Mouse (Mus musculus): ENCODE results near the gene Gtsf1. TPM values are rescaled to one million over a fixed set of nuclear protein-coding genes. Genes with fewer than 3 reads are reported as not detected.

Gene Gtsf1
- polyA plus RNA-seq, 1 experiment from 2014 or later, result 0.27 TPM

DNA sequence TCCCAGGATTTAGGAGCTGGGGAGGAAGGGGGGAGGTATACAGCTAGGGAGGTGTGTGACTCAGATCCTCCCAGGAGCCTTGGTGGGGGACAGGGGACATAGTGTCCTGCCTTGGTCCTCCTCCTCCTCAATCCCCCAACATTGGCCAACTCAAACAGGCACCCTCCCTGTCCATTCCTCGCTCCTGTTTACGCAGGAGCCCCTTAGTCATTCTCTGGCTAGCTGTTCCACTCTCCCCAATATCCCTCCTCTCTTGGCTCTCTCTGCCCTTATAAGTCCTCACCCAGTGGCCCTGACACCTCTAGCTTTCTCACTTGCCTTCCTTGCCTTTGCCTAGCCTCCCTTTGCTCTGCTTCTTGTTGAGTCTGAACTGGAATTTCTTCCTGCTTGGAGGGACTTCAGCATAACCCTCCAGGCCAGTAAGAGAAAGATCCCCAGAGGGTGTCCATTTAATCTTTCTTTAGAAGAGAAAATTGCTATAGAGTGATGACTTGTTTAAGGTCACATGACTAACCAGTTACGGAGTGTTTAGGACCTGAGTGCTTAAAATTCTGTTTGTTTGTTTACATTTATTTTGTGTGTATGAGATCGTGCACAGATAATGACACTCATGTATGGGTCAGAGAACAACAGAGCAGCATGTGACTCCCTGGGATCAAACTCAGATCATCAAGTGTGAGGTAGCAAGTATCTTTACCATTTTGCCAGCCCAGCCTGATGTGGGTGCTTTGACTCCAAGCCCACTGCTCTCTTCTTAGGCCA lies 61.9 kb downstream of the Gtsf1 start:
- 89% methylated on average over 4 of the region's 4 CpGs for WGBS
- H3K27ac ChIP-seq (ENCODE audit: low read length), result no peak overlapping the region
- H3K36me3 ChIP-seq (ENCODE audit: insufficient read depth, low read length), result no peaks in the 10 kb centered on the region
- peaks cover 26% of the 10 kb centered on the region for H3K4me1 ChIP-seq (ENCODE audit: insufficient read depth, low read length)
- H3K27me3 ChIP-seq (ENCODE audit: insufficient read depth, low read length), result no peaks in the 10 kb centered on the region
- no peak for ATAC-seq (ENCODE audit: low FRiP score, low TSS enrichment)
- H3K9ac ChIP-seq (replicated peaks; ENCODE audit: low read length), result no peak overlapping the region
- H3K4me3 ChIP-seq (ENCODE audit: low read length), result no peak overlapping the region
- H3K4me2 ChIP-seq (replicated peaks; ENCODE audit: low read depth, low read length), result no peak overlapping the region
- no peaks in the 10 kb centered on the region for H3K9me3 ChIP-seq (ENCODE audit: low read length)

DNA sequence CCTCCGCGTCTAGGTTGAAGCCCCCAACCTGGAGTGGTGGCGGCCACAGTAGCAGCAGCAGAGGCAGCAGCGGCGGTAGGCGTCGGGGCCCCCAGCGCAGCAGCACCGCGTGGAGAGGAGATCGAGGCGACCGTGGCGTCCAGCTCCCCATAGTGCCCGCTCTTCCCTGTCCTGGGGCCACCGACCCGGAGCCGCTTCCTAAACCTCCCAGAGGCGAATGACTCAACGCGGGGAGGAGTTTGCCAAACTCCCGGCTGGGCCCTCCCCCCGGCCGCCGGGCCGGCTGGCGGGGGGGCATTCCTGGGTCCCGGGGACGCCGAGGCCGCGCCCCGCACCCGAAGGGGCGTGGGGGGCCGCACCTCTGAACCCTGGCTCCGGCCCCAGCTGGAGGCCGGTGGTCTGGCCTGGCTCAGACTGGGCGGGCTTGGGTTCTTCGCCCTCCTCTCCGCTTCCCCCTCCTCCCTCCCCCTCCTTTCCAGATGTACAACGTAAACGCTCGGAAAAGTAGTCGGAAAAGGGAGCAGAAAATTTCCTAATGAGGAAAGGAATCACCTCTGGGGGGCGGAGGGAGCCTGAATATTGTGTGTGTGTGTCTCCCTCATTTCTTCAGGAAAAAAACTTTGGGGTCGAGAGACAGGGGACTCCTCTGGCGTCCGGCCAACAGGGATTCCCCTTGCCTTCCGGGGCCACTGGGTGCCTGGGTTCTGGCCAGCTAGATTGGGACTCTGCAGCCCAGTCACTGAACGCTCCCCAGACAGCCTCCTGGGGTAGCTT lies 63.7 kb downstream of the Gtsf1 start, which contains the start of gene Itga5:
Gene Itga5, minus strand, starts transcription at position 388 of the 774 bp plus-strand sequence.
- Histone ChIP-seq H3K27ac (ENCODE audit: low read length) (peak within 1 kb of the TSS; percentile 79), H3K4me3 (ENCODE audit: low read length) (peak within 1 kb of the TSS; percentile 88), H3K36me3 (ENCODE audit: insufficient read depth, low read length) (no peaks in the 10 kb centered on the region), H3K4me2 (replicated peaks; ENCODE audit: low read depth, low read length) (peak within 1 kb of the TSS; percentile 87), H3K4me1 (ENCODE audit: insufficient read depth, low read length) (peaks cover 28% of the 10 kb centered on the region), H3K9ac (replicated peaks; ENCODE audit: low read length) (peak within 1 kb of the TSS; percentile 93), H3K9me3 (ENCODE audit: low read length) (no peaks in the 10 kb centered on the region), H3K27me3 (ENCODE audit: insufficient read depth, low read length) (no peaks in the 10 kb centered on the region)
- peak; percentile 80 for ATAC-seq (ENCODE audit: low FRiP score, low TSS enrichment)
- WGBS, result under 1% methylated on average over 51 of the region's 51 CpGs

DNA sequence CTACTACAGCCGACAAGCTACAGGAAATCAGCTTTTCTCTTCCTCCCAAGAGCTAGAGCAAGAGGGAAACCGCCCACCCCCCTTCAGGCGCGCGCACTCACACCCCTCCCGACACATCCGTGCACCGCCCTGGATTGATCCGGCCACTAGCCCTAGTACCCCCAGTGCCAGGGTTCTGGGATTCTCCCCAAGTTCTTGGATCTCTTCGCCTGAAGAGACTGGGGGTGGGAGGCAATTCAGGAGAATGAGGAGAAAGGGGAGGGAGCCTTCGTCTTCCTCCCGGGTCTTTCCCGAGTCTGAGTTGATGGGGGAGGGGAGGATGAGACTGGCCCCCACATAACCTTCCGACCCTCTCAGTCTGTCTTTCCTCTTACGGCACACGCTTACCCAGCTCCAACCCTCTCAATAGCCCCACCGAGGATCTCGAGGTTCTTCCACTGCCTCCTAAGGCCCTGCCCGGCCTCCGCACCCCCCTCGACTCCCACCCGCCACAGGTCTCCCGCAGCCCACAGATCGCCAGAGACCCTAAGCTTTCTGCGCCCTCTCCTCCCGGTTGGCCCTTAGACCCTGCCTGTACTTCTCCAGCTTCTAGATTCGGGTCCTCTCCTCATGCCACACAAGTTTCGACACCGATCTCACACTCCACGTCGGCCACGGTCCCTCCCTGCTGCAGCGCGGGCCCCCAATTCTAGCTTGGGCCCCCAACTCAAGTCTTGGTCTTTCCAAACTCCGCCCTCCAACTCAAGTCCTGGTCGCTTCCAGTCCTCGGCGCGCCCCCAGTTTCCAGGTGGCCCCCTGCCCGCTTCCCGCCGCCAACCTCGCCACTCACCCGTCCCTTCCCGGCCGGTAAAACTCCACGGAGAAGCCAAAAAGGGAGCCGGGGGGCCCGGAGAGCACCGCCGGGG lies 64.5 kb downstream of the Gtsf1 start:
- Histone ChIP-seq H3K27me3 (ENCODE audit: insufficient read depth, low read length) (no peaks in the 10 kb centered on the region), H3K4me2 (replicated peaks; ENCODE audit: low read depth, low read length) (peak overlapping the region; percentile 87), H3K4me3 (ENCODE audit: low read length) (peak overlapping the region; percentile 88), H3K9me3 (ENCODE audit: low read length) (no peaks in the 10 kb centered on the region), H3K4me1 (ENCODE audit: insufficient read depth, low read length) (peaks cover 28% of the 10 kb centered on the region), H3K9ac (replicated peaks; ENCODE audit: low read length) (peak overlapping the region; percentile 93), H3K27ac (ENCODE audit: low read length) (peak overlapping the region; percentile 79), H3K36me3 (ENCODE audit: insufficient read depth, low read length) (no peaks in the 10 kb centered on the region)
- WGBS, result 2% methylated on average over 50 of the region's 51 CpGs
- peak; percentile 60 for ATAC-seq (ENCODE audit: low FRiP score, low TSS enrichment)

DNA sequence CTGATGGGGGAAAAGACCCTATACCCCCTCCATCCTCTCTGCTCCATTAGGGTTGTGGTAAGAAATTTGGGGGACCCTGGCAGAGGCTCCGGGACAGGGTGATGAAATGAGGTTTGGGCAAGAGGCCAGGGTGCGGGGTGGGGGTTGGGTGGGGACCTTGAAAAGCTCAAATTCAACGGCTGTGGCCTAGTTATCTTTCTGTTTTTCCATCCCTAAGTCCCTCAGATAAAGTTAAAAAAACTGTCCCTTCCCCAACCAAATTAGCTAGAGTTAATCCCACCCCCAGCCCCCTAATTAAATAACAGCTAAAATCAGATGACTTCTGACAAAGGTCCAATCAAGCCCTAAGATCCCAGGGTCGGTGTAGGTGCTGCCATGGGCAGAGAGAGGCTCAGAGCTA lies 65.5 kb downstream of the Gtsf1 start:
- Histone ChIP-seq H3K4me2 (replicated peaks; ENCODE audit: low read depth, low read length) (peak overlapping the region; percentile 87), H3K9ac (replicated peaks; ENCODE audit: low read length) (peak overlapping the region; percentile 93), H3K27me3 (ENCODE audit: insufficient read depth, low read length) (no peaks in the 10 kb centered on the region), H3K27ac (ENCODE audit: low read length) (no peak overlapping the region), H3K4me1 (ENCODE audit: insufficient read depth, low read length) (peaks cover 27% of the 10 kb centered on the region), H3K36me3 (ENCODE audit: insufficient read depth, low read length) (no peaks in the 10 kb centered on the region), H3K9me3 (ENCODE audit: low read length) (no peaks in the 10 kb centered on the region), H3K4me3 (ENCODE audit: low read length) (peak overlapping the region; percentile 88)
- WGBS, result 53% methylated on average over 4 of the region's 4 CpGs
- ATAC-seq (ENCODE audit: low FRiP score, low TSS enrichment), result no peak

DNA sequence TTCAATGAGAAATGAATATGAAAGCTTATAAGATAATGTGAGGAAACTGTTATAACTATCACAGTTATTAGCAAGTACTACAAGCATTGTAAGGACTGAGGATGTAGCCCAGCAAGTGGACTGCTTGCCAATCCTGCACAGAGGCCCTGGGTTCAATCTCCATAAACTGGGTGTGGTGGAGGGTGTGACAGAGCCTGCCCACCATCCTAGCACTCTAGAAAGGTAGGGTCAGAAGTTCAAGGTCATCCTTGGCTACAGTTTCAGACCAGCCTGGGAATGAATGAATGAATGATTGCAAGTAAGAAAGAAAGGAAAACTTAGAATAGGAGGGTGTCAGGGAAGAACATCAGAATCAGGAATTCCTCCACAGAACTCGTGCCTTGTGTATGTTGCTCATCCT lies 66.5 kb downstream of the Gtsf1 start:
- H3K4me1 ChIP-seq (ENCODE audit: insufficient read depth, low read length), result peaks cover 35% of the 10 kb centered on the region
- no peak for ATAC-seq (ENCODE audit: low FRiP score, low TSS enrichment)
- no peaks in the 10 kb centered on the region for H3K27me3 ChIP-seq (ENCODE audit: insufficient read depth, low read length)
- 67% methylated on average over 1 of the region's 1 CpGs for WGBS
- no peak overlapping the region for H3K9ac ChIP-seq (replicated peaks; ENCODE audit: low read length)
- H3K9me3 ChIP-seq (ENCODE audit: low read length), result no peaks in the 10 kb centered on the region
- H3K36me3 ChIP-seq (ENCODE audit: insufficient read depth, low read length), result no peaks in the 10 kb centered on the region
- H3K4me3 ChIP-seq (ENCODE audit: low read length), result no peak overlapping the region
- no peak overlapping the region for H3K27ac ChIP-seq (ENCODE audit: low read length)
- H3K4me2 ChIP-seq (replicated peaks; ENCODE audit: low read depth, low read length), result no peak overlapping the region

DNA sequence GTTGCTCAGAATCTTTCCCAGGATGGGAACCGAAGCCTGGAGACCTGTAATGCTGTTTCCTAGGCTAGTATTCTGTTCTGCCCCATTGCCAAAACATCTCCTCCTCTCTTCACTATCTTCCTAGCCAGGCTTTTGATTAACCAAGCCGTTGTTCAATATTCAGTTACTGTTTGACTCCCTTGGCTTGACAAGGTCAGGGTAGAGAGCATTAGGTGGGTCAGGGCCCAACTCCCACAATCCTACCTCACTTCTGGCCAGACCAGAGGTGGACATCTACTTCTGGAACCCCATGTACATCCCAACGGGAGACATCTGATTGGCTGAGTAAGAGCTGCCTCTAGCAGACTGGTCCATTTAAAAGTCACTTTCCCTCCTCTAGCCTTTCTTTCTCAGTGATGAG lies 67.3 kb downstream of the Gtsf1 start:
- Histone ChIP-seq H3K4me1 (ENCODE audit: insufficient read depth, low read length) (peaks cover 39% of the 10 kb centered on the region), H3K9me3 (ENCODE audit: low read length) (no peaks in the 10 kb centered on the region), H3K4me2 (replicated peaks; ENCODE audit: low read depth, low read length) (no peak overlapping the region), H3K4me3 (ENCODE audit: low read length) (no peak overlapping the region), H3K9ac (replicated peaks; ENCODE audit: low read length) (no peak overlapping the region), H3K27me3 (ENCODE audit: insufficient read depth, low read length) (no peaks in the 10 kb centered on the region), H3K27ac (ENCODE audit: low read length) (no peak overlapping the region), H3K36me3 (ENCODE audit: insufficient read depth, low read length) (no peaks in the 10 kb centered on the region)
- WGBS, result 78% methylated on average over 3 of the region's 3 CpGs
- ATAC-seq (ENCODE audit: low FRiP score, low TSS enrichment), result no peak

DNA sequence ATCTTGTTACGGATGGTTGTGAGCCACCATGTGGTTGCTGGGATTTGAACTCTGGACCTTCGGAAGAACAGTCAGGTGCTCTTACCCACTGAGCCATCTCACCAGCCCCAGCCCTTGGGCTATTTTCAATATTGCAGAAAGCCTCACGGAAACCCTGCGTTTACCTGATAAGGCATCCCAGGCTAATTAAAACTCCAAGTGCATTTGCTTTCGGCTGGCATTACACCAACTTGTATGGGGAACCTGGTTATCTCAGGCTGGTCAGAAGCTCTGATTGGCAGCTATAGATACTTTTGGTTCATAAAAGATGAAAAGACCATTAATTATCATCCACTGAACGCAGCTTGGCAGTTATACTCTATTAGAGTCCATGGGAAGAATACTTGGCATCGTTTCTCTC lies 67.9 kb downstream of the Gtsf1 start:
- Histone ChIP-seq H3K9ac (replicated peaks; ENCODE audit: low read length) (no peak overlapping the region), H3K4me2 (replicated peaks; ENCODE audit: low read depth, low read length) (no peak overlapping the region), H3K27ac (ENCODE audit: low read length) (no peak overlapping the region), H3K4me1 (ENCODE audit: insufficient read depth, low read length) (peaks cover 39% of the 10 kb centered on the region), H3K27me3 (ENCODE audit: insufficient read depth, low read length) (no peaks in the 10 kb centered on the region), H3K4me3 (ENCODE audit: low read length) (no peak overlapping the region), H3K36me3 (ENCODE audit: insufficient read depth, low read length) (no peaks in the 10 kb centered on the region; the same call in 1 of the 2 replicates), H3K9me3 (ENCODE audit: low read length) (no peaks in the 10 kb centered on the region)
- ATAC-seq (ENCODE audit: low FRiP score, low TSS enrichment), result no peak
- WGBS, result 85% methylated on average over 6 of the region's 7 CpGs

DNA sequence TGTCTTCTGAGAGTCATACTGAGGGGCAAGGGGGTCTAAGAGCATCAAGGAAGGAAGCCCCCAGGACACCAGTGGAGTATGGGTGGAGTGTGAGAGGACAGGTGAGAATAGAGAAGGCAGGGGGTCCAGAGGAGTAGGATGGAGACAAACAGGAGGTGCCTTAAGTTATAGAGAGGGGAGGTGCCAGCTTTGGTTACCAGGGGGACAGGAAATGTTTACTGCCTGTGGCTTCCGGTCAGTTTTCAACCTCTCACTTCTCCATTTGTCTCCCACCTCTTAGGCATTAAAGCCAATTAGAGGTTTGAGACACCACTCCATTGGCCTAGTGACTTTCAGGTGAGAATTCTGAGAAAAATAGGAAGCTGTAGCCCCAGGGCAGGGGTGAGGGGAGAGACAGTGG lies 69.0 kb downstream of the Gtsf1 start:
- H3K27me3 ChIP-seq (ENCODE audit: insufficient read depth, low read length), result no peaks in the 10 kb centered on the region
- WGBS, result 37% methylated on average over 1 of the region's 1 CpGs

DNA sequence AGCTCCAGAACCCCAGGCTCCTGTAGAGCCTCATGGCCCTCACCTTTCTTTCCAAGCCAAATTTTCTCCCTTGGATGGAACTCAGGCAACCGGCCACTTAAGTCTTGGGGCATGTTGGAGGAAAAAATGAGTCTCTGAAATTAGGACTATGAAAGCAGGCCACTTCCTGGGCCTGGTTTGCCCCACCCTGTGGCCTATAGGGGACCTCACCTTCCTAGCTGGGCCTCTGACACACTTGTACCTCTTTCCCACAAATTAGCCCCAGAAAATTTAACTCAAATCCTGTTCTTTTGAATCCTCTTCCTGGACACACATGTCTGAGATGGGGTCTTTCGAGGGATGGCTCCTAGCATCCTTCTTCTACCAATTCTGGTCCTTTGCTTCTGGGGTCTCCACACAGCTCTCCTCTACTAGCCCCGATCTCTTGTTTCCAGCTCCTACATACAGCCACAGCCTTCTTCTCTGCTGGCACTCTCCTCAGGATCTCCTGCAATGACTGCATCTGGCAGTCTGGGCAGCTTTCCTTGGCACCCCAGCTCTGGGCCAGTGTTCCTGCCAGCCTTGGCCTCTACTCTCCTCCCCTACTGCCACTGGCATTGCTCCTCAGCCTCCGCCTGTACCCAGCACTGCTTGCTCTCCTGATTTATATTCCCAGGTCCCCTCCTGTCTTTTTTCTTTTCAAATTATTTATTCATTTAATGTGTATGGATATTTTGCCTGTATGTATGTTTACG lies 70.2 kb downstream of the Gtsf1 start:
- Histone ChIP-seq H3K4me3 (ENCODE audit: low read length) (no peak overlapping the region), H3K36me3 (ENCODE audit: insufficient read depth, low read length) (peaks cover 7% of the 10 kb centered on the region), H3K27me3 (ENCODE audit: insufficient read depth, low read length) (no peaks in the 10 kb centered on the region), H3K4me2 (replicated peaks; ENCODE audit: low read depth, low read length) (no peak overlapping the region), H3K9me3 (ENCODE audit: low read length) (no peaks in the 10 kb centered on the region), H3K4me1 (ENCODE audit: insufficient read depth, low read length) (peaks cover 30% of the 10 kb centered on the region), H3K9ac (replicated peaks; ENCODE audit: low read length) (no peak overlapping the region), H3K27ac (ENCODE audit: low read length) (no peak overlapping the region)
- no peak for ATAC-seq (ENCODE audit: low FRiP score, low TSS enrichment)
- whole genome bisulfite sequencing, result 90% methylated on average over 5 of the region's 5 CpGs

More for the DNA sequence above, 69.0 kb downstream of the Gtsf1 start:
- no peak for ATAC-seq (ENCODE audit: low FRiP score, low TSS enrichment)
- no peak overlapping the region for H3K27ac ChIP-seq (ENCODE audit: low read length)
- H3K4me1 ChIP-seq (ENCODE audit: insufficient read depth, low read length), result peaks cover 33% of the 10 kb centered on the region
- no peak overlapping the region for H3K9ac ChIP-seq (replicated peaks; ENCODE audit: low read length)
- H3K4me2 ChIP-seq (replicated peaks; ENCODE audit: low read depth, low read length), result no peak overlapping the region
- no peak overlapping the region for H3K4me3 ChIP-seq (ENCODE audit: low read length)
- no peaks in the 10 kb centered on the region for H3K9me3 ChIP-seq (ENCODE audit: low read length)
- peaks cover under 1% of the 10 kb centered on the region for H3K36me3 ChIP-seq (ENCODE audit: insufficient read depth, low read length)

Data from kidney, embryonic 16.5 days (tissue).